Mouse (Mus musculus): ENCODE results near the gene Gpr35. TPM values are rescaled to one million over a fixed set of nuclear protein-coding genes. Genes with fewer than 3 reads are reported as not detected.

The Gpr35 gene
- polyA plus RNA-seq, 2 experiments: 0.73 to 0.98 TPM

- 46% methylated on average over 7 of the region's 7 CpGs for WGBS
- Histone ChIP-seq H3K36me3 (ENCODE audit: control insufficient read depth, insufficient read depth, low read length) (no peaks in the 10 kb centered on the region), H3K27me3 (ENCODE audit: control insufficient read depth, insufficient read depth, low read length) (no peaks in the 10 kb centered on the region), H3K4me2 (replicated peaks; ENCODE audit: low read depth, low read length, severe bottlenecking) (no peak overlapping the region), H3K9me3 (ENCODE audit: control insufficient read depth, low read length) (no peaks in the 10 kb centered on the region), H3K4me1 (ENCODE audit: control insufficient read depth, insufficient read depth, low read length) (no peaks in the 10 kb centered on the region), H3K9ac (ENCODE audit: low read depth, low read length, severe bottlenecking) (no peak overlapping the region), H3K27ac (replicated peaks; ENCODE audit: low read depth, low read length) (no peak overlapping the region), H3K4me3 (replicated peaks; ENCODE audit: low read length) (no peak overlapping the region)
- no peak for TF ChIP-seq POLR2A (IDR thresholded peaks at IDR 0.05; ENCODE audit: borderline replicate concordance, extremely low read depth, insufficient read depth, insufficient read length)
- DNase-seq (ENCODE audit: low spot score): no peak
- no peak for ATAC-seq (ENCODE audit: low FRiP score, low read depth)
Measured at GRCm38 (mm10) chr1:92978645-92979044, 28.0 kb downstream of the Gpr35 start.

DNA sequence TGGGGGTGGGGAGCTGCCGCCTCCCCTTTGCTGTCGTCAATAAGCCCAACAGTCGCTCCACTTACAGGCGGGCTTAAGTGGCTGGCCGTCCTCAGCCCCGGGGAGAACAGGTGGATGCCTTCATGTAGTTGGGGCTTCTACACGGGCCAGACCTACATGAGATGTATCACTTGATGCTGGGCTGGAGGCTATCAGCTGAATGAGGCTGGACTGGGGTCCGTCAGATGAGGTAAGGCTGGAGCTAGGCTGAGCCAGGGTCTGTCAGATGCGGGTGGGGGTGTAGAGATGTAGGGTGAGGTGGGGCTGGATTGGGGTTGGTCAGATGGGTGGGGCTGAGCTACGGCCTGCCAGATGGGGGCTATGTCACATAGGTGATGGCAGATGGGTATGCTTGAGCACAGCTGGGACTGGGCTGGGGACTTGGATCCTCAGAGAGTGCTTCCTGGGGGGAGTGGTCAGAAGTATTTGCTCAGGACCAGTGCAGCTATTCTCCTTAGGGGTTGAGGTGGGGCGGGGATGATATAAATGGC is 28.5 kb downstream of the Gpr35 start:
- no peak overlapping the region for H3K27ac ChIP-seq (replicated peaks; ENCODE audit: low read depth, low read length)
- no peak overlapping the region for H3K9ac ChIP-seq (ENCODE audit: low read depth, low read length, severe bottlenecking)
- 19% methylated on average over 11 of the region's 11 CpGs for WGBS
- H3K4me2 ChIP-seq (replicated peaks; ENCODE audit: low read depth, low read length, severe bottlenecking): no peak overlapping the region
- H3K9me3 ChIP-seq (ENCODE audit: control insufficient read depth, low read length): no peaks in the 10 kb centered on the region
- no peak for TF ChIP-seq POLR2A (IDR thresholded peaks at IDR 0.05; ENCODE audit: borderline replicate concordance, extremely low read depth, insufficient read depth, insufficient read length)
- H3K36me3 ChIP-seq (ENCODE audit: control insufficient read depth, insufficient read depth, low read length): no peaks in the 10 kb centered on the region
- no peak overlapping the region for H3K4me3 ChIP-seq (replicated peaks; ENCODE audit: low read length)
- no peaks in the 10 kb centered on the region for H3K4me1 ChIP-seq (ENCODE audit: control insufficient read depth, insufficient read depth, low read length)
- no peaks in the 10 kb centered on the region for H3K27me3 ChIP-seq (ENCODE audit: control insufficient read depth, insufficient read depth, low read length)
- no peak for DNase-seq (ENCODE audit: low spot score)
- ATAC-seq (ENCODE audit: low FRiP score, low read depth): 0 out of 2 replicates have a peak, but pooled peaks have one; percentile 44

- no peaks in the 10 kb centered on the region for H3K9me3 ChIP-seq (ENCODE audit: control insufficient read depth, low read length)
- no peak for DNase-seq (ENCODE audit: low spot score)
- no peak overlapping the region for H3K4me3 ChIP-seq (replicated peaks; ENCODE audit: low read length)
- no peak for ATAC-seq (ENCODE audit: low FRiP score, low read depth)
- H3K4me1 ChIP-seq (ENCODE audit: control insufficient read depth, insufficient read depth, low read length): no peaks in the 10 kb centered on the region
- no peaks in the 10 kb centered on the region for H3K36me3 ChIP-seq (ENCODE audit: control insufficient read depth, insufficient read depth, low read length)
- H3K4me2 ChIP-seq (replicated peaks; ENCODE audit: low read depth, low read length, severe bottlenecking): no peak overlapping the region
- TF ChIP-seq POLR2A (IDR thresholded peaks at IDR 0.05; ENCODE audit: borderline replicate concordance, extremely low read depth, insufficient read depth, insufficient read length): no peak
- H3K27ac ChIP-seq (replicated peaks; ENCODE audit: low read depth, low read length): no peak overlapping the region
- H3K27me3 ChIP-seq (ENCODE audit: control insufficient read depth, insufficient read depth, low read length): no peaks in the 10 kb centered on the region
- H3K9ac ChIP-seq (ENCODE audit: low read depth, low read length, severe bottlenecking): no peak overlapping the region
- 65% methylated on average over 7 of the region's 7 CpGs for WGBS
Measured at GRCm38 (mm10) chr1:92981056-92981845, 30.6 kb downstream of the Gpr35 start.

DNA sequence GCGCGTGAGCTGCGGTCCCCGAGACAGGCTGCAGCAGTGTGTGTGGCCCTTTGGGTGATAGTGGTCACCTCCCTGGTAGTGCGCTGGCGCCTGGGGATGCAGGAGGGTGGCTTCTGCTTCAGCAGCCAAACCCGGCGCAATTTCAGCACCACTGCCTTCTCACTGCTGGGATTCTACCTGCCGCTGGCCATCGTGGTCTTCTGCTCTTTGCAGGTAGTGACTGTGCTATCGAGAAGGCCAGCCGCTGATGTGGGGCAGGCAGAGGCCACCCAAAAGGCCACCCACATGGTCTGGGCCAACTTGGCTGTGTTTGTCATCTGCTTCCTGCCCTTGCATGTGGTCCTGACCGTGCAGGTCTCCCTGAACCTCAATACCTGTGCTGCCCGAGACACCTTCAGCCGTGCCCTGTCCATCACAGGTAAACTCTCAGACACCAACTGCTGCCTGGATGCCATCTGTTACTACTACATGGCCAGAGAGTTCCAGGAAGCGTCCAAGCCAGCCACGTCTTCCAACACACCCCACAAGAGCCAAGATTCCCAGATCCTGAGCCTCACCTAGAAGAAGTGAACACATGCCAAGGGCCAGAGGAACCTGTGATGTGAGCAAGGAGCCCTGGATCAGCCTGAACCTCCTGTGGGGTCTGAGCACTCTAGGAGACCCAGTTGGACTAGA is 32.4 kb downstream of the Gpr35 start:
- ATAC-seq (ENCODE audit: low FRiP score, low read depth) (no peak), DNase-seq (ENCODE audit: low spot score) (no peak)
- Histone ChIP-seq H3K4me2 (replicated peaks; ENCODE audit: low read depth, low read length, severe bottlenecking) (no peak overlapping the region), H3K9ac (ENCODE audit: low read depth, low read length, severe bottlenecking) (no peak overlapping the region), H3K4me1 (ENCODE audit: control insufficient read depth, insufficient read depth, low read length) (no peaks in the 10 kb centered on the region), H3K36me3 (ENCODE audit: control insufficient read depth, insufficient read depth, low read length) (no peaks in the 10 kb centered on the region), H3K27me3 (ENCODE audit: control insufficient read depth, insufficient read depth, low read length) (no peaks in the 10 kb centered on the region), H3K4me3 (replicated peaks; ENCODE audit: low read length) (no peak overlapping the region), H3K9me3 (ENCODE audit: control insufficient read depth, low read length) (no peaks in the 10 kb centered on the region), H3K27ac (replicated peaks; ENCODE audit: low read depth, low read length) (no peak overlapping the region)
- TF ChIP-seq POLR2A (IDR thresholded peaks at IDR 0.05; ENCODE audit: borderline replicate concordance, extremely low read depth, insufficient read depth, insufficient read length): no peak
- 88% methylated on average over 16 of the region's 17 CpGs for WGBS

GRCm38 (mm10) chr1:92984999-92985398 is 34.3 kb downstream of the Gpr35 start:
- Histone ChIP-seq H3K4me2 (replicated peaks; ENCODE audit: low read depth, low read length, severe bottlenecking) (no peak overlapping the region), H3K4me1 (ENCODE audit: control insufficient read depth, insufficient read depth, low read length) (no peaks in the 10 kb centered on the region), H3K4me3 (replicated peaks; ENCODE audit: low read length) (no peak overlapping the region), H3K9me3 (ENCODE audit: control insufficient read depth, low read length) (no peaks in the 10 kb centered on the region), H3K27ac (replicated peaks; ENCODE audit: low read depth, low read length) (no peak overlapping the region), H3K9ac (ENCODE audit: low read depth, low read length, severe bottlenecking) (no peak overlapping the region), H3K27me3 (ENCODE audit: control insufficient read depth, insufficient read depth, low read length) (no peaks in the 10 kb centered on the region), H3K36me3 (ENCODE audit: control insufficient read depth, insufficient read depth, low read length) (no peaks in the 10 kb centered on the region)
- ATAC-seq (ENCODE audit: low FRiP score, low read depth) (no peak), DNase-seq (ENCODE audit: low spot score) (no peak)
- TF ChIP-seq POLR2A (IDR thresholded peaks at IDR 0.05; ENCODE audit: borderline replicate concordance, extremely low read depth, insufficient read depth, insufficient read length): no peak
- WGBS: 85% methylated on average over 5 of the region's 5 CpGs
